Comparison of ENCODE assay signal across 11 mouse cellular contexts in the genomic region with DNA sequence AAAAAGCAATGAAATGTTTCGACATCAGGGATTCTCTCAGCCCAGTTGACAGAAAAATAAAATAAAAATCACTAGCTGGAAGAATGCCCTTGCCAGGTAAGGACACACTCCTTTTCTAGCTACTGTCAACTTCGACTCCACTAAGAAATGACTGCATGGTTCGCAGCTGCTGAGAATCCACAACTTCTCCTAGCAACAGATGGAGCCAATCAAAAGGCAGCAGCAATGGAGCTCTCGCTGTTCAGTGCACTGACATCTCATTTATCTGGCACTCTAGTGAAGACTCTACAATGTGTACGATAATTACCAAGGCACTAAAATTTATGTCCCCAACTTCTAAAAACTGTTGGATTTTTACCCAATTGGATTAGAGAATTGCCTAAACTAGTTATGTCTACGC.
A peak's percentile ranks its signal among the peaks of the same experiment; 100 is the strongest.
DNase-seq lines count a peak whose midpoint lies in the region; ATAC-seq and TF ChIP-seq lines count a peak whose summit lies in the region.
"Had no signal": no experiment of that assay in that cellular context is flagged by ENCODE, and none has a peak within 500 bp of the region (broad histone marks: within the 10 kb centered on the region; RNA-seq: fewer than 3 reads in every experiment).

No protein-coding gene starts in this region.

- H3K9me3 ChIP-seq in embryonic facial prominence, embryonic 14.5 days (ENCODE audit: control insufficient read depth, low read length) = no peaks in the 10 kb centered on the region
- no peaks in the 10 kb centered on the region for H3K9me3 ChIP-seq in embryonic facial prominence, embryonic 10.5 days

- no peaks in the 10 kb centered on the region for H3K4me1 ChIP-seq in embryonic facial prominence, embryonic 14.5 days (ENCODE audit: control insufficient read depth, insufficient read depth, low read length)
- no peaks in the 10 kb centered on the region for H3K4me1 ChIP-seq in embryonic facial prominence, embryonic 10.5 days

- H3K36me3 ChIP-seq in embryonic facial prominence, embryonic 14.5 days (ENCODE audit: control insufficient read depth, insufficient read depth, low read length) = no peaks in the 10 kb centered on the region
- no peaks in the 10 kb centered on the region for H3K36me3 ChIP-seq in embryonic facial prominence, embryonic 10.5 days (replicated peaks)

- 55% methylated on average over 6 of the region's 6 CpGs for WGBS in embryonic facial prominence, embryonic 14.5 days
- 74% methylated on average over 6 of the region's 6 CpGs for WGBS in embryonic facial prominence, embryonic 10.5 days

- TF ChIP-seq CTCF in gastrocnemius, adult 2 months (IDR thresholded peaks at IDR 0.05) = no peak

- no peaks in the 10 kb centered on the region for H3K27me3 ChIP-seq in embryonic facial prominence, embryonic 14.5 days (replicated peaks; ENCODE audit: control insufficient read depth, insufficient read depth, low read length)
- no peaks in the 10 kb centered on the region for H3K27me3 ChIP-seq in embryonic facial prominence, embryonic 10.5 days (replicated peaks; ENCODE audit: low read depth, poor library complexity, severe bottlenecking)

- H3K27ac ChIP-seq in embryonic facial prominence, embryonic 14.5 days (replicated peaks; ENCODE audit: low read depth, low read length) = no peak overlapping the region
- H3K27ac ChIP-seq in embryonic facial prominence, embryonic 10.5 days (replicated peaks) = no peak overlapping the region
- no peak overlapping the region for H3K27ac ChIP-seq in gastrocnemius, adult 2 months
- H3K27ac ChIP-seq: left cerebral cortex, adult 2 months had no signal

- peak; percentile 15 for DNase-seq in embryonic facial prominence, embryonic 14.5 days (ENCODE audit: low spot score)
- DNase-seq in embryonic facial prominence, embryonic 10.5 days (ENCODE audit: low spot score) = no peak
- peak; percentile 38 to 49 for DNase-seq in left cerebral cortex, postnatal 14 days (ENCODE audit: low spot score in 2 of 2)
- DNase-seq in left cerebral cortex, adult 8-10 months (ENCODE audit: low spot score in 2 of 2) = no peak
- DNase-seq in embryo, embryonic 10.5 days (ENCODE audit: low spot score) = peak; percentile 17
- DNase-seq in mesoderm, embryonic 11.5 days (ENCODE audit: low read depth, low spot score) = peak; percentile 34
- no peak for DNase-seq in gastrocnemius, adult 2 months
- no peak for DNase-seq in gastrocnemius, adult 8-10 months (ENCODE audit: low spot score in 2 of 2)
- DNase-seq: gastrocnemius, postnatal 25 days had no signal

- ATAC-seq in embryonic facial prominence, embryonic 14.5 days (ENCODE audit: low read depth) = peak; percentile 55; the same call in 1 of the 2 replicates
- ATAC-seq: Patski had no signal

- H3K9ac ChIP-seq in embryonic facial prominence, embryonic 14.5 days (ENCODE audit: low read depth, low read length) = no peak overlapping the region

- H3K4me2 ChIP-seq in embryonic facial prominence, embryonic 14.5 days (ENCODE audit: low read depth, low read length) = no peak overlapping the region

- intact Hi-C loops in left cerebral cortex, postnatal 14 days (cut with DNase I) = no loop called here
- intact Hi-C loops in gastrocnemius, adult 2 months (cut with DNase I) = no loop called here

- H3K4me3 ChIP-seq in embryonic facial prominence, embryonic 14.5 days (ENCODE audit: low read depth, low read length) = no peak overlapping the region
- H3K4me3 ChIP-seq in embryonic facial prominence, embryonic 10.5 days = no peak overlapping the region
- no peak overlapping the region for H3K4me3 ChIP-seq in gastrocnemius, adult 2 months
- H3K4me3 ChIP-seq: left cerebral cortex, adult 2 months had no signal

Comparison
In these comparisons a context has a peak if more than half of its experiments do, and no peak if none do; other contexts are left out.
1. DNase-seq: peak in embryonic facial prominence, embryonic 14.5 days (single experiment), left cerebral cortex, postnatal 14 days (2 of 2), embryo, embryonic 10.5 days (single experiment) and mesoderm, embryonic 11.5 days (single experiment); none in embryonic facial prominence, embryonic 10.5 days (single experiment), left cerebral cortex, adult 8-10 months (0 of 2), gastrocnemius, adult 2 months (single experiment) and gastrocnemius, adult 8-10 months (0 of 2).